Mouse (Mus musculus) midbrain, embryonic 16.5 days (tissue): ENCODE results near the gene Adamtsl1. TPM values are rescaled to one million over a fixed set of nuclear protein-coding genes. Genes with fewer than 3 reads are reported as not detected.

Experiments
- ATAC-seq: fragments of 200-750 bp; cut with Nextera tagmentation; 2 replicates; pipeline ENCODE4 v1.8.0; 2017; ENCODE audit warnings: moderate TSS enrichment
- H3K27ac ChIP-seq: fragments of 300-500 bp; sonication (generic); 2 replicates; pipeline ENCODE4 v1.5.1; 2014; ENCODE audit warnings: mild to moderate bottlenecking, low read length, mixed read lengths
- H3K27me3 ChIP-seq: fragments of 300-500 bp; sonication (generic); 2 replicates; pipeline ENCODE4 v1.6.1; 2014; ENCODE audit warnings: low read depth, low read length, mixed read lengths; ENCODE audit not compliant: control insufficient read depth, insufficient read depth
- H3K36me3 ChIP-seq: fragments of 300-500 bp; sonication (generic); 2 replicates; pipeline ENCODE4 v1.6.1; 2014; ENCODE audit warnings: mild to moderate bottlenecking, low read length, moderate library complexity, mixed read lengths; ENCODE audit not compliant: control insufficient read depth, insufficient read depth
- H3K4me1 ChIP-seq: fragments of 300-500 bp; sonication (generic); 2 replicates; pipeline ENCODE4 v1.6.1; 2014; ENCODE audit warnings: mild to moderate bottlenecking, low read length, mixed read lengths; ENCODE audit not compliant: control insufficient read depth, insufficient read depth
- H3K4me2 ChIP-seq: fragments of 300-500 bp; sonication (generic); 2 replicates; pipeline ENCODE4 v1.6.1; 2014; ENCODE audit warnings: mild to moderate bottlenecking, low read length, mixed read lengths
- H3K4me3 ChIP-seq: fragments of 300-500 bp; sonication (generic); 2 replicates; pipeline ENCODE4 v1.5.1; 2014; ENCODE audit warnings: low read depth, mild to moderate bottlenecking, low read length, moderate library complexity, mixed read lengths
- H3K9ac ChIP-seq: fragments of 300-500 bp; sonication (generic); 2 replicates; pipeline ENCODE4 v1.6.1; 2014; ENCODE audit warnings: low read depth, low read length, mixed read lengths
- H3K9me3 ChIP-seq: fragments of 300-500 bp; sonication (generic); replicated peaks from 2 replicates; pipeline ENCODE4 v1.6.1; 2014; ENCODE audit warnings: mild to moderate bottlenecking, low read length, mixed read lengths; ENCODE audit not compliant: control insufficient read depth, poor library complexity, severe bottlenecking
- WGBS: fragments of 180-500 bp; shearing (Covaris S2); extraction: QIAGEN DNeasy Blood & Tissue Kit; methylation state at CpG from one replicate; pipeline ENCODE4 v1.1.7; 2014; 5-methylcytosine and 5-hydroxymethylcytosine counted together
- polyA plus RNA-seq: library from polyadenylated mRNA; unstranded; fragments of >200 nt; fragmentation: Nextera tagmentation; extraction: Ambion mirVana; gene quantifications from 2 replicates; pipeline ENCODE4 v1.2.1, GENCODE M21; 2015

Gene Adamtsl1
- polyA plus RNA-seq, 1 experiment from 2014 or later, result 8.2 TPM

- no peak for ATAC-seq
These were observed 798.4 kb downstream of the Adamtsl1 start for GRCm38 (mm10) chr4:86312366-86312765.

GRCm38 (mm10) chr4:86314442-86314841 lies 800.5 kb downstream of the Adamtsl1 start:
- no peak for ATAC-seq

More at GRCm38 (mm10) chr4:86312366-86312765, 798.4 kb downstream of the Adamtsl1 start:
- no peaks in the 10 kb centered on the region for H3K36me3 ChIP-seq
- no peaks in the 10 kb centered on the region for H3K4me1 ChIP-seq
- no peaks in the 10 kb centered on the region for H3K9me3 ChIP-seq
- H3K4me3 ChIP-seq, result no peak overlapping the region
- no peak overlapping the region for H3K27ac ChIP-seq
- no peaks in the 10 kb centered on the region for H3K27me3 ChIP-seq
- 79% methylated on average over 2 of the region's 2 CpGs for WGBS
- no peak overlapping the region for H3K4me2 ChIP-seq
- no peak overlapping the region for H3K9ac ChIP-seq

GRCm38 (mm10) chr4:86315122-86315521 lies 801.1 kb downstream of the Adamtsl1 start:
- H3K4me1 ChIP-seq, result no peaks in the 10 kb centered on the region
- 94% methylated on average over 4 of the region's 4 CpGs for WGBS
- ATAC-seq, result no peak

More at GRCm38 (mm10) chr4:86314442-86314841, 800.5 kb downstream of the Adamtsl1 start:
- Histone ChIP-seq H3K4me3 (no peak overlapping the region), H3K4me2 (no peak overlapping the region), H3K36me3 (no peaks in the 10 kb centered on the region), H3K4me1 (no peaks in the 10 kb centered on the region), H3K9ac (no peak overlapping the region), H3K27me3 (no peaks in the 10 kb centered on the region), H3K9me3 (no peaks in the 10 kb centered on the region), H3K27ac (no peak overlapping the region)
- WGBS, result 74% methylated on average over 3 of the region's 3 CpGs

GRCm38 (mm10) chr4:86317916-86318542 lies 804.1 kb downstream of the Adamtsl1 start:
- Histone ChIP-seq H3K27ac (no peak overlapping the region), H3K36me3 (no peaks in the 10 kb centered on the region), H3K4me2 (no peak overlapping the region), H3K9me3 (no peaks in the 10 kb centered on the region), H3K4me3 (no peak overlapping the region), H3K9ac (no peak overlapping the region), H3K4me1 (no peaks in the 10 kb centered on the region), H3K27me3 (no peaks in the 10 kb centered on the region)
- 69% methylated on average over 3 of the region's 3 CpGs for WGBS
- ATAC-seq, result no peak

More at GRCm38 (mm10) chr4:86315122-86315521, 801.1 kb downstream of the Adamtsl1 start:
- Histone ChIP-seq H3K27me3 (no peaks in the 10 kb centered on the region), H3K36me3 (no peaks in the 10 kb centered on the region), H3K4me3 (no peak overlapping the region), H3K9me3 (no peaks in the 10 kb centered on the region), H3K4me2 (no peak overlapping the region), H3K27ac (no peak overlapping the region), H3K9ac (no peak overlapping the region)

- 63% methylated on average over 2 of the region's 2 CpGs for WGBS
- Histone ChIP-seq H3K27ac (no peak overlapping the region), H3K27me3 (no peaks in the 10 kb centered on the region), H3K9ac (no peak overlapping the region), H3K36me3 (no peaks in the 10 kb centered on the region), H3K4me1 (0 out of 2 replicates have a peak, but pooled peaks cover 3% of the 10 kb centered on the region), H3K4me2 (no peak overlapping the region), H3K9me3 (no peaks in the 10 kb centered on the region), H3K4me3 (no peak overlapping the region)
- no peak for ATAC-seq
These were observed 811.4 kb downstream of the Adamtsl1 start for GRCm38 (mm10) chr4:86325411-86325810.

GRCm38 (mm10) chr4:86326003-86326402 lies 812.0 kb downstream of the Adamtsl1 start:
- ATAC-seq, result no peak
- no peaks in the 10 kb centered on the region for H3K36me3 ChIP-seq
- 0 out of 2 replicates have a peak, but pooled peaks cover 3% of the 10 kb centered on the region for H3K4me1 ChIP-seq
- no peak overlapping the region for H3K4me2 ChIP-seq
- WGBS, result 63% methylated on average over 5 of the region's 5 CpGs
- no peak overlapping the region for H3K9ac ChIP-seq
- H3K27ac ChIP-seq, result no peak overlapping the region
- no peaks in the 10 kb centered on the region for H3K9me3 ChIP-seq
- no peaks in the 10 kb centered on the region for H3K27me3 ChIP-seq
- no peak overlapping the region for H3K4me3 ChIP-seq

- Histone ChIP-seq H3K36me3 (no peaks in the 10 kb centered on the region), H3K27ac (no peak overlapping the region), H3K4me1 (0 out of 2 replicates have a peak, but pooled peaks cover 3% of the 10 kb centered on the region), H3K9ac (no peak overlapping the region), H3K4me3 (no peak overlapping the region), H3K4me2 (no peak overlapping the region), H3K9me3 (no peaks in the 10 kb centered on the region), H3K27me3 (no peaks in the 10 kb centered on the region)
- WGBS, result 73% methylated on average over 8 of the region's 8 CpGs
- no peak for ATAC-seq
These were observed 812.7 kb downstream of the Adamtsl1 start for GRCm38 (mm10) chr4:86326638-86327037.

GRCm38 (mm10) chr4:86329481-86329880 lies 815.5 kb downstream of the Adamtsl1 start:
- no peak for ATAC-seq
- Histone ChIP-seq H3K9ac (no peak overlapping the region), H3K27ac (no peak overlapping the region), H3K4me2 (no peak overlapping the region), H3K9me3 (no peaks in the 10 kb centered on the region), H3K27me3 (no peaks in the 10 kb centered on the region), H3K4me3 (no peak overlapping the region), H3K4me1 (0 out of 2 replicates have a peak, but pooled peaks cover 3% of the 10 kb centered on the region), H3K36me3 (no peaks in the 10 kb centered on the region)
- 94% methylated on average over 1 of the region's 1 CpGs for WGBS

- no peak overlapping the region for H3K27ac ChIP-seq
- H3K4me3 ChIP-seq, result no peak overlapping the region
- H3K9me3 ChIP-seq, result no peaks in the 10 kb centered on the region
- H3K9ac ChIP-seq, result no peak overlapping the region
- no peaks in the 10 kb centered on the region for H3K36me3 ChIP-seq
- ATAC-seq, result no peak
- H3K4me1 ChIP-seq, result no peaks in the 10 kb centered on the region
- H3K4me2 ChIP-seq, result no peak overlapping the region
- H3K27me3 ChIP-seq, result no peaks in the 10 kb centered on the region
- WGBS, result 46% methylated on average over 10 of the region's 10 CpGs
These were observed 822.0 kb downstream of the Adamtsl1 start for GRCm38 (mm10) chr4:86335861-86336415.
